Mouse (Mus musculus): Measurements from ENCODE around the gene Nop56. TPM values are rescaled to one million over a fixed set of nuclear protein-coding genes. Genes with fewer than 3 reads are reported as not detected.

The Nop56 gene
- total RNA-seq (2021) = 100 to 1,000 TPM; 143 to 144 TPM

DNA sequence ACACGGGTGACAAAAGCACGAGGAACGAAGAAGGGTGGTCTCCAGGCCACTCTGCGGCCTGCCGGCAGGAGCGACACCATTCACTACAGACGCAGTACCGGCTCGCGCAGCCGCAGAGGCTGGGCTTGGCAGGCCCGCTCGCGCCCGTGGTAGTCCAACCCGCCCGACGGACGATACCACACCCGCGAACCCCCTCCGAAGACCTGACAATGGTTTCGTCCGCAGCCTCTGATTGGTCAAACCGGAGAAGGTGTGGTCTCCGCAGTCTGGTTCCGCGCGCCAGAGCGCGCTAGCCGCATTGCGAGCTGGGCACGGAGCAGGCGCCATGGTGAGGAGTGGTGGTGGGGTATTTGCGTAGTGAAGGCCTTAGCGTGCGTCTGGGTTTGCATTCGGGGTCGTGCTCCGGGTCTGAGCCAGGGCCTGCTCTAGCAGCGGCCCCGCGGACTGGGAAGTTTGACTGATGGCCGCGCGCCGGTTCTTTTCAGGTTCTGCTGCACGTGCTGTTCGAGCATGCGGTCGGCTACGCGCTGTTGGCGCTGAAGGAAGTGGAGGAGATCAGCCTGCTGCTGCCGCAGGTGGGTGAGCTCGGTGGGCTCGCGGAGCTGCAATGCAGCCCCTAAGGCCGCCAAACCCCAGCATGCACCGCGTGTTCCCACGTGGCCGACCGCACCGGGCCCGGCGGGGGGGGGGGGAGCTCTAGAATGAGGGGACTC is at the start of gene Nop56:
Gene Nop56, plus strand, starts transcription at position 282 of the 713 bp plus-strand sequence.
- peak; percentile 100 for DNase-seq

- peak in 1 of 2 experiments; percentile 23 for DNase-seq
These were observed 27.3 kb upstream of the Nop56 start for GRCm38 (mm10) chr2:130246912-130247311.

DNA sequence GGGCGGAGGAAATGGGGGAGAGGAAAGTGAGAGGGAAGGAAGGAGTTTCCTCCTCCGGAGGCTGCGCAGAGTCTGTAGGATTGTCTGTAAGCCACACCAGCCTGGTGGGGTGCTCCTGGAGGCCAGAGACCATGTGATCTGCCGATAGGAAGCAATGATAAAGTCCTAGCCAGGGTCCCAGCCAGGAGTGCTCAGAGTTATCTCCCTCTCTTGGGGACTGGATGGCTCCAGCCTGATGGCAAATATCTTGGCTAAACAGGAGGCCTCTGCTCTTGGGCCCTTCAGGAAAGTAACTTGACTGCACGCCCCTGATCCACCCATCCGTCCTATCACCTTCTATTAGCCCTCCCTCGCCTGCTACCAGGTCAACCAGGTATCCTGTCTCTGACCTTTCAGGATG is 26.0 kb upstream of the Nop56 start:
- no peak for DNase-seq

- no peak for DNase-seq
These were observed 17.5 kb upstream of the Nop56 start for GRCm38 (mm10) chr2:130256762-130257161.

DNA sequence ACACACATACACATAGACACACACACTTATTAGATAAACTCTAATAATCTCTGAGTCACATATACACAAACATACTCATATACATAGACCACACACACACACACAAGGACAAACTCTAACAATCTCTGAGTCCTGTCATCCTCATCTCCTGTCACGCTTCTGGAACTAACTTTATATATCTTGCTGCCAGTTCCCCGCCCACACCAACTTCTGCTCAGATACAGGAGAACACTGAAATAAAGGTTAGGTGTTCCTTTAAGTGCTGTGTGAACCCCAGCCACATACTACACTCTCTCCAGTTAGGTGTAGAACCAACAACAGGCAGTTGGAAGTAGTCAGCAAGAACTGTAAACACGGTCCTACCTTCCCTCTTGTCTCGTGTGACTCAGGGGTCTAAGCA is 13.4 kb upstream of the Nop56 start:
- no peak for DNase-seq

- no peak for DNase-seq
These were observed 12.3 kb upstream of the Nop56 start for GRCm38 (mm10) chr2:130261914-130262313.

DNA sequence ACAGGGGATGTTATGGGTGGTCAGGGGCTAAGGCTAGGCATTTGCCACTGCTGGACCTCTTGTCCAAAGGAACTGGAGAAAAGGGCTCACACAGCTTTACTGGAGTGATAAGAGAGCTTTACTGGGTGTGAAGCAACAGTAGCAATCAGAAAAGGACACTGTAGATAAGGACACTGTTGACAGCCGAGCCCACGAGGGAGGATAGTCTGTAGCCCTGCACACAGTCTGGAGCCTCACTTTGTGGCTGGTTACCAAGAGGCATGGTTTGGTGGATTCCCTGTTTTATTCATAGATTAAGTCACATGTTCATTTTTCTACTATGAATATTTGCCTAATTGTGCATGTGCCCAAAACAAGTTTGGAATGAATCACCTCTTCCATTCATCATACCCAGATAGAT is 11.8 kb upstream of the Nop56 start:
- no peak for DNase-seq

GRCm38 (mm10) chr2:130265520-130265919 is 8.7 kb upstream of the Nop56 start:
- DNase-seq = no peak

- DNase-seq = no peak
These were observed 6.2 kb upstream of the Nop56 start for GRCm38 (mm10) chr2:130268074-130268473.

DNA sequence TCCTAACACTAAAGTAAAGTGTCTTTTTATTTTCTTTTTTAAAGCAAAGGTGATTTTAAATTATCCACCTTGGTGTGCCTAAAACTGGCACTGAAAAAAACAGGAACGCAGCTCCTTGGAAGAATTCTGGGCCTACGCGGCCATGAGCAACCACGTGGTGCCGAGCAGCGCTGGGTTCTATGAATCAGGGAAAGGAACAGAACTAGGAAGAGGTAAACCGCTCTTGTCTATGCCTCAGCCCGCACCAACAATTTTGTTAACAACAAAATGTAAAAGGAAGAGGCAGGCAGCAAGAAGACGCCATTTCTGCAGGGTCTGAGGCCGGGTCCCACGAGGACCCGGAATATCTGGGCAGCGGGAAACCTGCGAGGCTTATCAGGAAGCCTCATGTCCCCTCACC is 498 bp upstream of the Nop56 start:
- DNase-seq = no peak

- no peak for DNase-seq
These were observed 632 bp downstream of the Nop56 start for GRCm38 (mm10) chr2:130274862-130275261.

GRCm38 (mm10) chr2:130275649-130276048 is 1.4 kb downstream of the Nop56 start:
- DNase-seq = no peak

DNA sequence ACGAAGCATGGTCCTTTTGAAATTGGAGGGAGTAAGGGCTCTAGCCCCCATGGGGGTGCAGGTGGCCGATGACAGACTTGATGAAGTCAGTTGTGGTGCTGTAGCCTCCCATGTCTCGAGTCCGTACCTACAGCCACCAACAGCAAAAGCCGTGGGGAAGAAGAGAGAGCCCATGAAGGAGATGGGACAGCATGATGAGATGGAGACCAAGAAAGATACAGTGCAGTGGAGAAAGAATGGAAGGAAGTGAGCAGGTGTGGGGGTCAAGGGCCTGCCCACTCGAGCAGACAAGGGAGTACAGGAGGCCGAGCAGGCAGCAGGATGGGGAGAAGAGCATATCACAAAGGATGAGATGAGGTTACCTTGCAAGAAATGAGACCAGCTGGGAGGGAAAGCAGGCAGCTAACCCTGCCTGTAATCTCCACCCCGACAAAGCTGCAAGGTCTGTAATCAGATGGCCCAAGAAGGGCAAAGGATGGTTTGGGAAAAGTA is 5.4 kb downstream of the Nop56 start:
- DNase-seq = no peak

- peak in 1 of 2 experiments; percentile 57 for DNase-seq
These were observed 6.0 kb downstream of the Nop56 start for GRCm38 (mm10) chr2:130280224-130280623.

DNA sequence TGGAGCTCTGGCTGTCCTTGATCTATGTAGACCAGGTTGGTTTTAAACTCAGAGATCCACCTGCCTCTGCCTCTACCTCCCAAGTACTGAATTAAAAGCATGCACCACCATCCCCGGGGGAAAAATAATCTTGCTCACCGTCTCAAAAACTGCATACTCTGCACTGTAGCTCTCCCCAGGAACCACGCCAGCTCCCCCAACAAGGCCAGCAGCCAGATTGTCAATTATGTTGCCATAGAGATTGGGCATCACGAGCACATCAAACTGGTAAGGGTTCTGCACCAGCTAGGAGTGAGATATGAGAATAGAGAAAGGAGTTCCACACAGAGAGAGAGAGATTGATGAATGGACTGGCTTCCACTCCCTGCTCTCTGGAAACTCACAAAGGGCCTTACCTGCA is 6.6 kb downstream of the Nop56 start:
- peak; percentile 64 for DNase-seq

GRCm38 (mm10) chr2:130283854-130284654 is 9.8 kb downstream of the Nop56 start, which contains the start of gene Idh3b:
TSS of gene Idh3b (minus strand) at chr2:130284547.
- peak; percentile 87 to 89 for DNase-seq

DNA sequence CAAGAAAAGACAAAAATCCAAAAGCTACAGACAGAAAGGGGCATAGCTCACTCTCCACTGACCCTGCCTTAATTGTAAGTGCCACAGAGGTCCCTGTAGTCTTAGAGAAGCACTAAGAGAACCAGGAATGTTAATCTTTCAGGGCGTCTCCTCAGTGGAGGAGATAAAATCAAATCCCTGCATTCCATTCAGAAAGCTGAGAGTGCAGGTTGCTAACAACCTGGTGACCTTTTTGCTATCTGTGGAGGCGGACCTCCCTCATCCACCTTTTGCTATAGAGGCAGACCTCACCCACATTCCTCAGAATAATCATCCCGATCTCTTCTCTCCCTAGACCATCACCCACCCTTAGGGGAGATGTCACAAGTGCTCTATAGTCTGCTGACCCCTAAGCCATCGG is 14.9 kb downstream of the Nop56 start:
- DNase-seq = no peak

GRCm38 (mm10) chr2:130291434-130291833 is 17.2 kb downstream of the Nop56 start:
- peak; percentile 64 to 65 for DNase-seq

DNA sequence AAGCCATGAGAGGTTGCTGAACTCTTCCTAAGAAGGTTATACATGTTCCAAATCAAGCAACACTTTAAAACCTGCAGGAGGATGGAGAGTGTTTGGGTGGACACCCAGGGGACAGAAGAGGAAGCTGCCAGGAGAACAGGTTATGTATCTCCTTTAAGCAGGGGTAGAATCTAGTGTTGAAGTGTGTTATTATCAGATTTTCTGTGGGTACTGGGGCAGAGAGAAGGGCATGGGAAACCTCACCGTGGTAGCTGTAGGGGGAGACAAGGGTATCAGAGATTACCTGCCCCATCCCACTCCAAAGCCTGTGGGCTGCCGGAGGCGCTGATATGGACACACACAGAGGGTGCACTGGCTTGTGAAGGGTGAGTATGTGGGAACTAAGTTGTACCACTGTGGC is 18.8 kb downstream of the Nop56 start:
- DNase-seq = no peak

DNA sequence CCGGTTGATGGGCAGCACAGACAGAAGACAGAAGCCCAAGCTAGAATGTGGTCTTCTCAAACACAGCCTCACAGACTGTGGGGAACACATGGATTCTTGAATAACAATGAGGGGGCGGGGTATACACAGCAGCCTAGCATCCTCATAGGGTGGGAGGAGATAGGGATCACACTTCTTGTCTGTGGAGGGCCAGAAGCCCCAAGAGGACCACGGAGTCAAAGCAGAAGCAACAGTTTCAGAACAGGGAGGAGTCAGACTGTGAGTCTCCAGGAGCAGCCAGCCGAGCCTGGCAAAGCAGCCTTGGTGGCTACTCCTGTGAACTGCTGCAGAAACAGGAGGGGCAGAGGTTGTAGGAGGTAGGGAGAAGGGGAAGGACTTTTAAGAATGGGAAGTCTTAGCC is 19.3 kb downstream of the Nop56 start:
- no peak for DNase-seq

DNA sequence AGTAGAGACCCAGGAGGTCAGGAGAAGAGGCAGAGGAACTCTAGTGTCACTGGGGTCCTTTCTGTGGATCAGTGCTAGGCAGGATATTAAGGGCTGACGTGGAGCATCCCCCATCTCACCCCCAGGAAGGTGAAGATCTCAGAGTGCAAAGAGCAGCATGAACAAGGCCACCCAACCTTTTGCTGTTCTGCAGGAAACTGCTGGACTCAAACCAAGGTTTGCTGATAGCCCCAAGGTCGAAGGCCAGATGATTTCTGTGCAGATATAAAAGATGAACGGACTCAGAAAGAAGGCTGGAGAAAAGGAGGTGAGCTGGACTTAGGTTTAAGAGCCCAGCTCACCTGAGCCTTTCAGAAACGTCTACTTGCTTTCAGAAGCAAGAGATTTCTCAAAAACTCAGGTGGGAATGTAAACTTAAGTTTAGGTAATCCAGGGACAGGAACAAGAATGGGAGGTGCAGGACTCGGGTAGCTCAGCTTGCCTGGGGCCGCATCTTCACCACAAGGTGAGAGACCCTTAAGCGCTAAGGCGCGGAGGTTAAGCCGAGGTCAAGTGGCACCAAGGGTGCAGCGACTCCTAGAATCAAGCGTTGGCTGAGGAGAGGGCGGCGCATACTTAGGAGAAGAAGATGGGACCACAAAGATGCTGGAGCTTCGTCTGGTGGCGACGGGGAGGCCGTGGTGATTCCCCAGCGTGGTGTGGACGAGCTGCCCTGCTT is 20.1 kb downstream of the Nop56 start:
- DNase-seq = no peak

DNA sequence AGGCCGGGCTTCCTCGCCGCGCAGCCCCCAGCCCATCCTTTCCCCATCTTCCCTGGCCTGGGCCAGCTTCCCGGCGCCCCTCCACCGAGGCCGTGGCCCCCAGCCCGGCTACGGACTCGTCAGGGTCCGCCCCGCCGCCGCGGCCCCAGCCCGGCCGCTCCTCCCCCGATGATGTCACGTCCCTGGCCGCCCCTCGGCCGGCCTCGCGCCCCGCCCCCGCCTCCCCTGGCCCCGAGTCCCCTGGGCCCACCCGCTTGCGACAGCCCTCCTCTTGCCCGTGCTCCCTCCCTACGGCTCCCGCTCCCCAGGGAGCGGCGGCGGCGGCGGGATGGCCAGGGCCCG is 20.7 kb downstream of the Nop56 start, which contains the start of gene Ebf4:
Gene Ebf4, plus strand, starts transcription at position 234 of the 342 bp plus-strand sequence.
- DNase-seq = peak in 1 of 2 experiments; percentile 41
